Mouse (Mus musculus): ENCODE data around the gene Cygb. TPM values are rescaled to one million over a fixed set of nuclear protein-coding genes. Genes with fewer than 3 reads are reported as not detected.

Gene Cygb
- polyA plus RNA-seq, 2 experiments = 0.44 to 0.64 TPM

DNA sequence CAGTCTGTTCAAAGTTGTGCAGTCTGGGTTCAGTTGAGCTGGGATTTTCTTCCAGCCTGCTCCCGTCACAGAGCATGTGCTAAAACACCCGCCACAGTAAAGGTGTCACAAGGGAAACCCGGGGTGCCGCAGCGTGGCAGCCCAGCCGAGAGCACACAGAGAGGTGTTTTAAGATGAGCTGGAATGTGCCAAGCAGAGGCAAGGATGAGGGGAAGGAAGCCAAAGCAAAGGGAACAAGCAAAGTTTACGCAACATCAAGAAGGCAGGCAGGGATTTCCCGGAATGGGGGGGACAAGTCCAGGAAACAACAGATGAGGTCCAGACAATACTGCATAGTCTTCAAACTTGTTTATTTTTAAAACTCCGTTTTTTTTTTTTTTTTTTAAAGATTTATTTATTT, 12.5 kb upstream of the Cygb start:
- WGBS (ENCODE audit: insufficient replicate concordance) = 61% methylated on average over 9 of the region's 9 CpGs
- Histone ChIP-seq H3K4me2 (ENCODE audit: low read depth) (no peak overlapping the region), H3K36me3 (replicated peaks; ENCODE audit: control insufficient read depth, insufficient read depth, low read depth) (no peaks in the 10 kb centered on the region), H3K9ac (replicated peaks) (no peak overlapping the region), H3K4me3 (ENCODE audit: insufficient read depth in 1 of 2, low read depth in 2 of 2, low read length in 2 of 2) (no peak overlapping the region), H3K4me1 (replicated peaks; ENCODE audit: control insufficient read depth in 2 of 2, insufficient read depth in 2 of 2, low read length in 1 of 2) (peaks cover 7 to 9% of the 10 kb centered on the region in 2 experiments; a peak in 1 of 4 replicates), H3K27me3 (ENCODE audit: control insufficient read depth, insufficient read depth, low read length) (peaks cover 5% of the 10 kb centered on the region; the same call in 1 of the 2 replicates), H3K27ac (no peak overlapping the region), H3K9me3 (ENCODE audit: control insufficient read depth, low read length) (no peaks in the 10 kb centered on the region)
- TF ChIP-seq CTCF (IDR thresholded peaks at IDR 0.05; ENCODE audit: low read depth) = no peak
- no peak for TF ChIP-seq EP300 (IDR thresholded peaks at IDR 0.05; ENCODE audit: low read depth)
- ATAC-seq (ENCODE audit: insufficient read depth) (no peak), DNase-seq (ENCODE audit: low read depth in 3 of 3, low spot score in 3 of 3) (no peak)

GRCm38 (mm10) chr11:116665289-116665688, 11.2 kb upstream of the Cygb start:
- no peak for DNase-seq (ENCODE audit: low read depth in 3 of 3, low spot score in 3 of 3)
- Histone ChIP-seq H3K4me2 (ENCODE audit: low read depth) (no peak overlapping the region), H3K27me3 (ENCODE audit: control insufficient read depth, insufficient read depth, low read length) (peaks cover 5% of the 10 kb centered on the region; the same call in 1 of the 2 replicates), H3K9ac (replicated peaks) (no peak overlapping the region), H3K4me1 (replicated peaks; ENCODE audit: control insufficient read depth in 2 of 2, insufficient read depth in 2 of 2, low read length in 1 of 2) (peaks cover 2 to 6% of the 10 kb centered on the region in 2 experiments; a peak in 2 of 4 replicates), H3K4me3 (ENCODE audit: insufficient read depth in 1 of 2, low read depth in 2 of 2, low read length in 2 of 2) (no peak overlapping the region), H3K36me3 (replicated peaks; ENCODE audit: control insufficient read depth, insufficient read depth, low read depth) (no peaks in the 10 kb centered on the region), H3K27ac (no peak overlapping the region), H3K9me3 (ENCODE audit: control insufficient read depth, low read length) (no peaks in the 10 kb centered on the region)
- no peak for ATAC-seq (ENCODE audit: insufficient read depth)
- WGBS (ENCODE audit: insufficient replicate concordance) = 58% methylated on average over 9 of the region's 10 CpGs
- no peak for TF ChIP-seq EP300 (IDR thresholded peaks at IDR 0.05; ENCODE audit: low read depth)
- no peak for TF ChIP-seq CTCF (IDR thresholded peaks at IDR 0.05; ENCODE audit: low read depth)

GRCm38 (mm10) chr11:116661948-116662377, 7.8 kb upstream of the Cygb start:
- peaks cover 0 to 5% of the 10 kb centered on the region in 2 experiments; a peak in 2 of 4 replicates for H3K4me1 ChIP-seq (replicated peaks; ENCODE audit: control insufficient read depth in 2 of 2, insufficient read depth in 2 of 2, low read length in 1 of 2)
- DNase-seq (ENCODE audit: low read depth in 3 of 3, low spot score in 3 of 3) (no peak), ATAC-seq (ENCODE audit: insufficient read depth) (no peak)
- TF ChIP-seq CTCF (IDR thresholded peaks at IDR 0.05; ENCODE audit: low read depth) (no peak), EP300 (IDR thresholded peaks at IDR 0.05; ENCODE audit: low read depth) (no peak)
- no peak overlapping the region for H3K4me2 ChIP-seq (ENCODE audit: low read depth)
- 56% methylated on average over 7 of the region's 8 CpGs for WGBS (ENCODE audit: insufficient replicate concordance)
- no peaks in the 10 kb centered on the region for H3K36me3 ChIP-seq (replicated peaks; ENCODE audit: control insufficient read depth, insufficient read depth, low read depth)
- H3K9ac ChIP-seq (replicated peaks) = no peak overlapping the region
- peaks cover 5% of the 10 kb centered on the region; the same call in 1 of the 2 replicates for H3K27me3 ChIP-seq (ENCODE audit: control insufficient read depth, insufficient read depth, low read length)
- H3K9me3 ChIP-seq (ENCODE audit: control insufficient read depth, low read length) = no peaks in the 10 kb centered on the region
- H3K27ac ChIP-seq = no peak overlapping the region
- no peak overlapping the region for H3K4me3 ChIP-seq (ENCODE audit: insufficient read depth in 1 of 2, low read depth in 2 of 2, low read length in 2 of 2)

- H3K27me3 ChIP-seq (ENCODE audit: control insufficient read depth, insufficient read depth, low read length) = peaks cover 5% of the 10 kb centered on the region; the same call in 1 of the 2 replicates
- H3K4me1 ChIP-seq (replicated peaks; ENCODE audit: control insufficient read depth in 2 of 2, insufficient read depth in 2 of 2, low read length in 1 of 2) = peaks cover 0 to 5% of the 10 kb centered on the region in 2 experiments; a peak in 2 of 4 replicates
- no peak overlapping the region for H3K9ac ChIP-seq (replicated peaks)
- no peaks in the 10 kb centered on the region for H3K9me3 ChIP-seq (ENCODE audit: control insufficient read depth, low read length)
- no peak overlapping the region for H3K4me3 ChIP-seq (ENCODE audit: insufficient read depth in 1 of 2, low read depth in 2 of 2, low read length in 2 of 2)
- ATAC-seq (ENCODE audit: insufficient read depth) = no peak
- no peak overlapping the region for H3K27ac ChIP-seq
- DNase-seq (ENCODE audit: low read depth in 3 of 3, low spot score in 3 of 3) = no peak
- H3K36me3 ChIP-seq (replicated peaks; ENCODE audit: control insufficient read depth, insufficient read depth, low read depth) = no peaks in the 10 kb centered on the region
- WGBS (ENCODE audit: insufficient replicate concordance) = 29% methylated on average over 13 of the region's 13 CpGs
- H3K4me2 ChIP-seq (ENCODE audit: low read depth) = no peak overlapping the region
- TF ChIP-seq CTCF (IDR thresholded peaks at IDR 0.05; ENCODE audit: low read depth) (no peak), EP300 (IDR thresholded peaks at IDR 0.05; ENCODE audit: low read depth) (no peak)
Measured at GRCm38 (mm10) chr11:116661291-116661947, 7.3 kb upstream of the Cygb start.

DNA sequence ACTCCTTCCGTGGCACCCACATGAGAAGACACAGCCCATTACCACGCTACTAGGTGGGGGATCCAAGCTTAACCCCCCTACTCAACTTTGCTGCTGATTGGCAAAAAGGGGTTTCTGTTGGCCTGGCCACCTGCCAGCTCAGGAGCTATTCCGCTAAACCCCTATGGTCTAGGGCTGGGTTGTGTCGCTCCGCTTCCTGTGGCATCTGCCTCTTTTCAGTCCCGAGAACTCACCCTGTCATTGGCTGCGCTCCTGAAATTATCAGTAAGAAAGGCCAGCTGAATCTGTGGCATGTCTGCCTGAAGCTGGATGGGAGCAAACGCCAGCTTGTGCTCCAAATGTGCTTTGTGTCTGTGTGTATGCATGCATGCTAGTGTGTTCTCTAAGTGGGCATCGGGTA, 6.1 kb upstream of the Cygb start:
- no peak for TF ChIP-seq CTCF (IDR thresholded peaks at IDR 0.05; ENCODE audit: low read depth)
- no peak for TF ChIP-seq EP300 (IDR thresholded peaks at IDR 0.05; ENCODE audit: low read depth)
- H3K9ac ChIP-seq (replicated peaks) = no peak overlapping the region
- WGBS (ENCODE audit: insufficient replicate concordance) = 74% methylated on average over 9 of the region's 9 CpGs
- no peak overlapping the region for H3K4me3 ChIP-seq (ENCODE audit: insufficient read depth in 1 of 2, low read depth in 2 of 2, low read length in 2 of 2)
- no peak overlapping the region for H3K4me2 ChIP-seq (ENCODE audit: low read depth)
- H3K27ac ChIP-seq = no peak overlapping the region
- peaks cover 0 to 5% of the 10 kb centered on the region in 2 experiments; a peak in 2 of 4 replicates for H3K4me1 ChIP-seq (replicated peaks; ENCODE audit: control insufficient read depth in 2 of 2, insufficient read depth in 2 of 2, low read length in 1 of 2)
- peaks cover 5% of the 10 kb centered on the region; the same call in 1 of the 2 replicates for H3K27me3 ChIP-seq (ENCODE audit: control insufficient read depth, insufficient read depth, low read length)
- no peaks in the 10 kb centered on the region for H3K9me3 ChIP-seq (ENCODE audit: control insufficient read depth, low read length)
- ATAC-seq (ENCODE audit: insufficient read depth) (no peak), DNase-seq (ENCODE audit: low read depth in 3 of 3, low spot score in 3 of 3) (no peak)
- no peaks in the 10 kb centered on the region for H3K36me3 ChIP-seq (replicated peaks; ENCODE audit: control insufficient read depth, insufficient read depth, low read depth)

All from liver, embryonic 14.5 days (tissue).